Mouse (Mus musculus) cortical plate, adult 2 months (tissue): Measurements from ENCODE around the gene Ifi205.
"Not testable (repeated sequence)": the region's sequence is repeated elsewhere in the genome, so short reads cannot be mapped to it uniquely, and the experiment has no call there.

Source experiments
- CTCF ChIP-seq: fragments of 200-500 bp; IDR thresholded peaks from 2 replicates; pipeline ENCODE4 v1.5.1; 2011; ENCODE audit warnings: mild to moderate bottlenecking, control low read depth, low read length; ENCODE audit not compliant: insufficient read depth; ENCODE audit errors: extremely low read depth
- POLR2A ChIP-seq: fragments of 200-500 bp; IDR thresholded peaks from 2 replicates; pipeline ENCODE4 v1.6.1; 2011; ENCODE audit warnings: mild to moderate bottlenecking, low read length, control low read depth; ENCODE audit not compliant: insufficient read depth; ENCODE audit errors: extremely low read depth

GRCm38 (mm10) chr1:174004352-174005109 is 27.1 kb downstream of the Ifi205 start:
- TF ChIP-seq CTCF, POLR2A: not testable (repeated sequence)
